Mouse (Mus musculus) embryonic facial prominence, embryonic 15.5 days (tissue): Measurements from ENCODE around the gene Cops9. TPM values are rescaled to one million over a fixed set of nuclear protein-coding genes. Genes with fewer than 3 reads are reported as not detected.

ENCODE experiments used
- ATAC-seq: fragments of 200-750 bp; cut with Nextera tagmentation; 2 replicates; pipeline ENCODE4 v1.8.0; 2017; ENCODE audit warnings: low read depth, moderate TSS enrichment; ENCODE audit not compliant: insufficient number of reproducible peaks, low FRiP score, low TSS enrichment
- H3K27ac ChIP-seq: fragments of 300-500 bp; sonication (generic); replicated peaks from 2 replicates; pipeline ENCODE4 v1.5.1; 2015; ENCODE audit warnings: mild to moderate bottlenecking, inconsistent platforms
- H3K27me3 ChIP-seq: fragments of 300-500 bp; sonication (generic); 2 replicates; pipeline ENCODE4 v1.6.1; 2015; ENCODE audit warnings: inconsistent platforms
- H3K36me3 ChIP-seq: fragments of 300-500 bp; sonication (generic); 2 replicates; pipeline ENCODE4 v1.6.1; 2015; ENCODE audit warnings: mild to moderate bottlenecking, inconsistent platforms
- H3K4me1 ChIP-seq: fragments of 300-500 bp; sonication (generic); 2 replicates; pipeline ENCODE4 v1.6.1; 2015; ENCODE audit warnings: inconsistent platforms
- H3K4me2 ChIP-seq: fragments of 300-500 bp; sonication (generic); replicated peaks from 2 replicates; pipeline ENCODE4 v1.6.1; 2015; ENCODE audit warnings: mild to moderate bottlenecking, inconsistent platforms
- H3K4me3 ChIP-seq: fragments of 300-500 bp; sonication (generic); replicated peaks from 2 replicates; pipeline ENCODE4 v1.5.1; 2015; ENCODE audit warnings: mild to moderate bottlenecking, inconsistent platforms
- H3K9ac ChIP-seq: fragments of 300-500 bp; sonication (generic); 2 replicates; pipeline ENCODE4 v1.6.1; 2015; ENCODE audit warnings: inconsistent platforms
- H3K9me3 ChIP-seq: fragments of 300-500 bp; sonication (generic); replicated peaks from 2 replicates; pipeline ENCODE4 v1.6.1; 2016; ENCODE audit warnings: inconsistent platforms
- WGBS: fragments of 180-500 bp; shearing (Covaris S2); methylation state at CpG from one replicate; pipeline ENCODE4 v1.1.7; 2015; 5-methylcytosine and 5-hydroxymethylcytosine counted together
- polyA plus RNA-seq: library from polyadenylated mRNA; unstranded; fragments of >200 nt; fragmentation: Nextera tagmentation; extraction: Ambion mirVana; gene quantifications from 2 replicates; pipeline ENCODE4 v1.2.1, GENCODE M21; 2015

The Cops9 gene
- polyA plus RNA-seq, 1 experiment from 2014 or later = 419 TPM

- Histone ChIP-seq H3K9me3 (no peaks in the 10 kb centered on the region), H3K4me3 (no peak overlapping the region), H3K27ac (no peak overlapping the region), H3K27me3 (no peaks in the 10 kb centered on the region), H3K4me1 (no peaks in the 10 kb centered on the region), H3K9ac (no peak overlapping the region), H3K4me2 (no peak overlapping the region), H3K36me3 (no peaks in the 10 kb centered on the region)
- WGBS = 90% methylated on average over 3 of the region's 3 CpGs
- ATAC-seq = no peak
Measured at GRCm38 (mm10) chr1:92669430-92669829, 27.6 kb upstream of the Cops9 start.

DNA sequence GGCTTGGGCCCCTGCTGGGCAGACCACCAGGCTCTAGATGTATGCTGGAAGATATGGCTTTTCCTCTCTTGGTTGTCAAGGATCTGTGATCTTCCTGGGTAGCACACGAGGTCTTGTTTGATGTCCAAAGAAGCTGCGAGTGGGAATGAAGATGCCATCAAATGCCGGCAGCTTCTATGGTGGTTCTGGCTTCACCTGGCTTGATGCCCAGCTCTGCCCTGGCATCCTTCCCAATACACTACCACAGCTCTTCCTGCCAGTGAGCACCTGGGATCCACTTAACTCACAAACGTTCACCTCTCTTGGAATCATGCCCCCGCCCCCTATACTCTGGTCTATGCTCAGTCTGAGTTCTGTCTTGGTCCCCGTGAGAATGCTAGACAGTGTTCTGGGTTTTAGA, 25.3 kb upstream of the Cops9 start:
- Histone ChIP-seq H3K9me3 (no peaks in the 10 kb centered on the region), H3K36me3 (no peaks in the 10 kb centered on the region), H3K9ac (no peak overlapping the region), H3K4me2 (no peak overlapping the region), H3K27ac (no peak overlapping the region), H3K4me1 (no peaks in the 10 kb centered on the region), H3K4me3 (no peak overlapping the region), H3K27me3 (no peaks in the 10 kb centered on the region)
- no peak for ATAC-seq
- 68% methylated on average over 6 of the region's 6 CpGs for WGBS

- H3K9me3 ChIP-seq = no peaks in the 10 kb centered on the region
- H3K4me2 ChIP-seq = no peak overlapping the region
- WGBS = 47% methylated on average over 5 of the region's 5 CpGs
- ATAC-seq = no peak
- no peaks in the 10 kb centered on the region for H3K27me3 ChIP-seq
- H3K4me1 ChIP-seq = no peaks in the 10 kb centered on the region
- no peak overlapping the region for H3K4me3 ChIP-seq
- H3K27ac ChIP-seq = no peak overlapping the region
- no peaks in the 10 kb centered on the region for H3K36me3 ChIP-seq
- H3K9ac ChIP-seq = no peak overlapping the region
Measured at GRCm38 (mm10) chr1:92659392-92659791, 17.6 kb upstream of the Cops9 start.

- Histone ChIP-seq H3K9ac (no peak overlapping the region), H3K4me1 (no peaks in the 10 kb centered on the region), H3K4me3 (no peak overlapping the region), H3K27ac (no peak overlapping the region), H3K4me2 (no peak overlapping the region), H3K27me3 (no peaks in the 10 kb centered on the region; the same call in 1 of the 2 replicates), H3K9me3 (no peaks in the 10 kb centered on the region), H3K36me3 (no peaks in the 10 kb centered on the region)
- WGBS = 74% methylated on average over 11 of the region's 11 CpGs
- ATAC-seq = no peak
Measured at GRCm38 (mm10) chr1:92657025-92657820, 15.4 kb upstream of the Cops9 start.

DNA sequence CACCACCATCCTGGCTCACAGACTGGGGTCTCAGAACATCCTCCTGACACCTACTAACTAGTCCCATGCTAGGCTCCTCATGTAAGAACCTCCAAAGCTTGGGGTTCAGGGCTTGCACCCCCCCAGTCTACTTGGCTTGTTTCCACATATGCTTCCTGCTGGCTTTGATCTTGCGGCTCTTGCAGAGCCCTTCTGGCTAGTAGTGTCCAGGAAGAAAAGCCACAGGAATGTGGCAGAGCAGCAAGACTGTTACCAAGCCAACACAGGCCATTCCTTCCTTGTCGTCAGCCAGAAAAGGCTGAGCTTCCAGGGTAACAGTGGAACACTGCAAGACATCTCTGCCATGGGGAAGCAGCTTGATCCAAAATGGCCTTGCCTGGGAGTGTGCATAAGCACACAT, 12.9 kb upstream of the Cops9 start:
- no peak overlapping the region for H3K27ac ChIP-seq
- no peak overlapping the region for H3K4me2 ChIP-seq
- WGBS = 28% methylated on average over 2 of the region's 2 CpGs
- H3K36me3 ChIP-seq = no peaks in the 10 kb centered on the region
- H3K9me3 ChIP-seq = no peaks in the 10 kb centered on the region
- no peak for ATAC-seq
- no peaks in the 10 kb centered on the region; the same call in 1 of the 2 replicates for H3K27me3 ChIP-seq
- no peak overlapping the region for H3K4me3 ChIP-seq
- H3K9ac ChIP-seq = no peak overlapping the region
- no peaks in the 10 kb centered on the region for H3K4me1 ChIP-seq

GRCm38 (mm10) chr1:92653179-92653578, 11.4 kb upstream of the Cops9 start:
- Histone ChIP-seq H3K36me3 (no peaks in the 10 kb centered on the region), H3K4me2 (no peak overlapping the region), H3K4me3 (no peak overlapping the region), H3K4me1 (peaks cover 6% of the 10 kb centered on the region), H3K27ac (no peak overlapping the region), H3K9me3 (no peaks in the 10 kb centered on the region), H3K27me3 (no peaks in the 10 kb centered on the region; the same call in 1 of the 2 replicates), H3K9ac (no peak overlapping the region)
- no peak for ATAC-seq
- WGBS = 82% methylated on average over 3 of the region's 3 CpGs

DNA sequence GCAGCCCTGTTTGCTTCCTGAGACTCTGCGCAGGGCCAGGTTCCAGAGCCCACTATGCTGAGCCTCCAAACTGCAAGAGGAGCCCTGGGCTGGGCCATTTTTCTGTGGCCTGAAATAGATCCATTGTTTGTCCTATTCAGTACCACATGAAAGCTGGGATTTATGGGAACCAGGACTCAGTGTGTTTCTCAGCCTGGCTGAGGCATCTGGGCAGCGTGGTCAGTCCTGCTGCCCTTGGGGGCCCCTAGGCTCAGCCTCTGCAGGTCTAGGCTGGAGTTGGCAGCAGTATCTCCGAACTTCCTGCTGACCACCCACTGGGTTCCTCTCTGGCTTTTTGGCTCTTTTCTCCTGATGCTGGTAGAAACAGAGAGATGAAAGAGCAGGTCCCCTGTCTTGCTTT, 9.7 kb upstream of the Cops9 start:
- peaks cover 14% of the 10 kb centered on the region for H3K4me1 ChIP-seq
- WGBS = 63% methylated on average over 3 of the region's 3 CpGs

GRCm38 (mm10) chr1:92648673-92649072, 6.9 kb upstream of the Cops9 start, which contains the start of gene Otos:
Gene Otos (minus strand): TSS chr1:92648841.
- H3K4me3 ChIP-seq = no peak within 1 kb of the TSS
- H3K9ac ChIP-seq = no peak within 1 kb of the TSS
- 22% methylated on average over 8 of the region's 8 CpGs for WGBS
- H3K4me2 ChIP-seq = peak within 1 kb of the TSS; percentile 17; the same call in 1 of the 2 replicates
- H3K4me1 ChIP-seq = peaks cover 14% of the 10 kb centered on the region
- H3K27ac ChIP-seq = no peak within 1 kb of the TSS
- no peaks in the 10 kb centered on the region; the same call in 1 of the 2 replicates for H3K27me3 ChIP-seq
- H3K36me3 ChIP-seq = no peaks in the 10 kb centered on the region
- no peaks in the 10 kb centered on the region for H3K9me3 ChIP-seq
- no peak for ATAC-seq

More for the DNA sequence above, 9.7 kb upstream of the Cops9 start:
- Histone ChIP-seq H3K9me3 (no peaks in the 10 kb centered on the region), H3K27ac (no peak overlapping the region), H3K9ac (no peak overlapping the region), H3K4me3 (no peak overlapping the region), H3K4me2 (no peak overlapping the region), H3K27me3 (no peaks in the 10 kb centered on the region; the same call in 1 of the 2 replicates), H3K36me3 (no peaks in the 10 kb centered on the region)
- ATAC-seq = no peak

- WGBS = 49% methylated on average over 10 of the region's 10 CpGs
- no peaks in the 10 kb centered on the region for H3K9me3 ChIP-seq
- H3K4me3 ChIP-seq = no peak overlapping the region
- H3K4me1 ChIP-seq = peaks cover 14% of the 10 kb centered on the region
- peak overlapping the region; percentile 17; the same call in 1 of the 2 replicates for H3K4me2 ChIP-seq
- no peaks in the 10 kb centered on the region; the same call in 1 of the 2 replicates for H3K27me3 ChIP-seq
- no peak overlapping the region for H3K27ac ChIP-seq
- no peak overlapping the region for H3K9ac ChIP-seq
- ATAC-seq = no peak
- no peaks in the 10 kb centered on the region for H3K36me3 ChIP-seq
Measured at GRCm38 (mm10) chr1:92648197-92648596, 6.4 kb upstream of the Cops9 start.

- peaks cover 14% of the 10 kb centered on the region for H3K4me1 ChIP-seq
- peak overlapping the region; percentile 17; the same call in 1 of the 2 replicates for H3K4me2 ChIP-seq
- no peak overlapping the region for H3K27ac ChIP-seq
- WGBS = 8% methylated on average over 8 of the region's 8 CpGs
- H3K36me3 ChIP-seq = no peaks in the 10 kb centered on the region
- ATAC-seq = no peak
- H3K4me3 ChIP-seq = no peak overlapping the region
- no peak overlapping the region for H3K9ac ChIP-seq
- H3K9me3 ChIP-seq = no peaks in the 10 kb centered on the region
- no peaks in the 10 kb centered on the region; the same call in 1 of the 2 replicates for H3K27me3 ChIP-seq
Measured at GRCm38 (mm10) chr1:92647752-92648151, 6.0 kb upstream of the Cops9 start.

- Histone ChIP-seq H3K9me3 (no peaks in the 10 kb centered on the region), H3K9ac (no peak overlapping the region), H3K27ac (no peak overlapping the region), H3K4me2 (no peak overlapping the region), H3K4me3 (no peak overlapping the region), H3K27me3 (no peaks in the 10 kb centered on the region; the same call in 1 of the 2 replicates), H3K4me1 (peaks cover 19% of the 10 kb centered on the region), H3K36me3 (no peaks in the 10 kb centered on the region)
- no peak for ATAC-seq
- 68% methylated on average over 4 of the region's 4 CpGs for WGBS
Measured at GRCm38 (mm10) chr1:92647026-92647425, 5.2 kb upstream of the Cops9 start.
